Mouse (Mus musculus) cortical plate, adult 2 months (tissue): ENCODE data around the gene Prpf6. TPM values are rescaled to one million over a fixed set of nuclear protein-coding genes. Genes with fewer than 3 reads are reported as not detected.

Source experiments
- H3K27ac ChIP-seq: fragments of 200-500 bp; 2 replicates; pipeline ENCODE4 v1.5.1; 2012; ENCODE audit warnings: low read length, control low read depth, inconsistent platforms; ENCODE audit not compliant: insufficient read depth
- H3K4me1 ChIP-seq: fragments of 200-500 bp; 2 replicates; pipeline ENCODE4 v1.6.1; 2011; ENCODE audit warnings: low read length; ENCODE audit not compliant: control insufficient read depth, insufficient read depth
- H3K4me3 ChIP-seq: fragments of 200-500 bp; 2 replicates; pipeline ENCODE4 v1.5.1; 2011; ENCODE audit warnings: mild to moderate bottlenecking, low read length, control low read depth; ENCODE audit not compliant: insufficient read depth
- CTCF ChIP-seq: fragments of 200-500 bp; IDR thresholded peaks from 2 replicates; pipeline ENCODE4 v1.5.1; 2011; ENCODE audit warnings: mild to moderate bottlenecking, control low read depth, low read length; ENCODE audit not compliant: insufficient read depth; ENCODE audit errors: extremely low read depth
- POLR2A ChIP-seq: fragments of 200-500 bp; IDR thresholded peaks from 2 replicates; pipeline ENCODE4 v1.6.1; 2011; ENCODE audit warnings: mild to moderate bottlenecking, low read length, control low read depth; ENCODE audit not compliant: insufficient read depth; ENCODE audit errors: extremely low read depth
- polyA plus RNA-seq: library from polyadenylated mRNA; depleted of rRNA; stranded (reverse); fragments of >200 nt; gene quantifications from 2 replicates; pipeline ENCODE4 v1.2.3, GENCODE M21; 2012

The Prpf6 gene
- polyA plus RNA-seq, 1 experiment = 35.6 TPM

DNA sequence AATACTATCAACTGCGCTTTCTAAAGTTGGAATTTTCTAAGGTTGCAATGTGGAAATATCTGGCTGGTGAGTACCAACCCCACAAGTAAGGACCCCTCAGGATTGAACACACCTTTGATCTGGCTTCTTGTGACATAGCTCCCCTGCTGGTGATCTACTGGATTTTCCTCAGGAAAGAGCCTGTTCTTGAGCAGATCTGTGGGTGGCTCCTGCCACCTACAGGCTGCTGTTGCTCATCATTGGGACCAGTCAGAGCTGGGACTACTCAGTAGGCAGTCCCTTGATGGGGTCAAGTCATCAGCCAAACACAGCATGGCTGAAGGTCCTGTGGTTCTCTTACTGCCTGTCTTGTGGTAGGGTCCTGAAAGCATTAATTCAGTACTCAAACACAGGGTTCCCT lies 87.1 kb downstream of the Prpf6 start:
- Histone ChIP-seq H3K4me3 (no peak overlapping the region), H3K4me1 (peaks cover 5% of the 10 kb centered on the region; the same call in 1 of the 2 replicates), H3K27ac (no peak overlapping the region)
- TF ChIP-seq POLR2A (no peak), CTCF (peak; percentile 99)

- H3K27ac ChIP-seq = peak within 1 kb of the TSS; percentile 72
- TF ChIP-seq POLR2A (peak; percentile 36; the same call in 1 of the 2 replicates), CTCF (no peak)
- peak within 1 kb of the TSS; percentile 82 for H3K4me3 ChIP-seq
- peaks cover 5% of the 10 kb centered on the region; the same call in 1 of the 2 replicates for H3K4me1 ChIP-seq
These were observed 88.5 kb downstream of the Prpf6 start, which contains the start of gene Tcea2 for GRCm38 (mm10) chr2:181679951-181680715. Gene Tcea2 (plus strand): TSS chr2:181680310.

DNA sequence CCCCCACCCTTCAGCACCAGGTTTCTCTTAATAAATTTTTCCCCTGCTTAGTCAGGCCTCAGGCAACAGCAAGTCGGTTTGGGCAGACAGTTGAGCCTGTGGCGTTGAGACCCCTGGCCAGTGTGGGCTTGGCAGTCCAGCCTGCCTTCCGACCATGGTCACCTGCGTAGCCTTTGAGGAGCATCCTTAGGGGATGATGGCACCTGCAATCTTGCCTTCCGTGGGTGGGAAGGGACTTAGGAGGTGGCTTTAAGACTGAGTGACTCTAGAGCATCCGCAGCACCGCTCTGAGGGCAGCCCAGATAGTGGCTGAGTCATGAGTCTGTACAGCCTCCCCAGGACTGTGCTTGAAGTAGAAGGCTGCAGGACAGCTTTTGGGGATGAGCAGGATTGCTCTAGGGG lies 89.0 kb downstream of the Prpf6 start:
- peaks cover 5% of the 10 kb centered on the region; the same call in 1 of the 2 replicates for H3K4me1 ChIP-seq
- peak overlapping the region; percentile 72 for H3K27ac ChIP-seq
- peak overlapping the region; percentile 82 for H3K4me3 ChIP-seq
- TF ChIP-seq CTCF = no peak
- TF ChIP-seq POLR2A = peak; percentile 39; the same call in 1 of the 2 replicates

GRCm38 (mm10) chr2:181681978-181682377 lies 90.3 kb downstream of the Prpf6 start:
- TF ChIP-seq POLR2A = no peak
- no peak for TF ChIP-seq CTCF
- no peak overlapping the region for H3K4me3 ChIP-seq
- no peak overlapping the region for H3K27ac ChIP-seq
- H3K4me1 ChIP-seq = peaks cover 5% of the 10 kb centered on the region; the same call in 1 of the 2 replicates

GRCm38 (mm10) chr2:181683381-181683780 lies 91.7 kb downstream of the Prpf6 start:
- Histone ChIP-seq H3K4me3 (no peak overlapping the region), H3K4me1 (peaks cover 5% of the 10 kb centered on the region; the same call in 1 of the 2 replicates), H3K27ac (no peak overlapping the region)
- TF ChIP-seq POLR2A = no peak
- no peak for TF ChIP-seq CTCF

GRCm38 (mm10) chr2:181684713-181685112 lies 93.0 kb downstream of the Prpf6 start:
- Histone ChIP-seq H3K27ac (no peak overlapping the region), H3K4me1 (peaks cover 7% of the 10 kb centered on the region; the same call in 1 of the 2 replicates), H3K4me3 (no peak overlapping the region)
- TF ChIP-seq POLR2A = no peak
- TF ChIP-seq CTCF = no peak

DNA sequence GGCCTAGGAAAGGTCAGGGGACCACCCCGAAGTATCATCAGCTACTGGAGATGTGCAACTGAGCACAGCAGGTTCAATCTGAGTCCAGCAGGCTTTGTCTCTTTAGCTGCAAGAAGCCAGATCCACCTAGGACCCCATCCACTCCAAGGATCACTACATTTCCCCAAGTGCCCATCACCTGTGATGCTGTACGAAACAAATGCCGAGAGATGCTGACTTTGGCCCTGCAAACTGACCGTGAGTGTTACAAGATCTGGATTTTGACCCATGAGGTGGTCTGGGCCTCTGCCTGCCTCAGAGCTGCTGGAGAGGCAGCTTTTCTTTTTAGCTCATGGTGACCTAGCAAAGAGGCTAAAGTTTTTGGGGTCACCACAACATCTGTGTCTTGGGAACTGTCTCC lies 94.0 kb downstream of the Prpf6 start:
- Histone ChIP-seq H3K4me3 (no peak overlapping the region), H3K27ac (no peak overlapping the region), H3K4me1 (peaks cover 7% of the 10 kb centered on the region; the same call in 1 of the 2 replicates)
- TF ChIP-seq CTCF (no peak), POLR2A (no peak)

DNA sequence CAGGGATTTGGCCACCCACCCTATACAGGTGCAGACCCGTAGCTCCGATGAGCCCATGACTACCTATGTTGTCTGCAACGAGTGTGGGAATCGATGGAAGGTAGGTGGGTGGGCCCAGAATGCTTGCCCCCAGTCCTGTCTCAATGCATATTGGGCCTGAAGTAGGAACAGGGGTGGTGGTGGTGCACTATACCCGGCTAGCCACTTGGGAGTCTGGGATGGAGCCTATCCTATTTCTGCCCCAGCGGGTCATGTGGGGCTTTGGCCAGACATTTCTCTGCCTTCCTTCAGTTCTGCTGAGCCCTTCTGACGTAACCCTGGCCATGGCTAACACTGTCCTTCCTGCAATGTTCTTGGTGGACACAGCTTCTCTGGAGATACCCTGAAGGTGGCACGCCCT lies 95.9 kb downstream of the Prpf6 start:
- H3K4me1 ChIP-seq = peaks cover 2% of the 10 kb centered on the region; the same call in 1 of the 2 replicates
- H3K4me3 ChIP-seq = no peak overlapping the region
- H3K27ac ChIP-seq = no peak overlapping the region
- TF ChIP-seq CTCF = no peak
- TF ChIP-seq POLR2A = no peak

GRCm38 (mm10) chr2:181689466-181690160 lies 97.9 kb downstream of the Prpf6 start:
- no peak overlapping the region for H3K27ac ChIP-seq
- no peak overlapping the region for H3K4me3 ChIP-seq
- peaks cover 2% of the 10 kb centered on the region; the same call in 1 of the 2 replicates for H3K4me1 ChIP-seq
- TF ChIP-seq POLR2A (0 out of 2 replicates have a peak, but pooled peaks have one; percentile 9), CTCF (no peak)
